Mouse (Mus musculus) MEL (cell line): ENCODE data around the gene Dennd2c. TPM values are rescaled to one million over a fixed set of nuclear protein-coding genes. Genes with fewer than 3 reads are reported as not detected.

Source experiments
- DNase-seq: peaks from one replicate; pipeline ENCODE4 v3.0.0; 2011; ENCODE audit warnings: low read depth, low spot score
- H3K27ac ChIP-seq: 2 replicates; pipeline ENCODE4 v1.5.1; 2012; ENCODE audit warnings: low read depth, mild to moderate bottlenecking, control low read depth, low read length, moderate library complexity; ENCODE audit not compliant: control insufficient read depth
- H3K27me3 ChIP-seq, 2 experiments: fragments of 150-350 bp in 1 of 2; sonication (generic) in 1 of 2; 2 replicates each; pipeline ENCODE4 v1.6.1; 2012; ENCODE audit warnings: low read length in 2 of 2, mild to moderate bottlenecking in 2 of 2, improper control_type of control experiment in 1 of 2, moderate library complexity in 1 of 2; ENCODE audit not compliant: insufficient read depth in 2 of 2, control insufficient read depth in 1 of 2
- H3K36me3 ChIP-seq, 2 experiments: 2 replicates each; pipeline ENCODE4 v1.6.1; 2012 to 2014; ENCODE audit warnings: low read length in 2 of 2, improper control_type of control experiment in 1 of 2, inconsistent platforms in 1 of 2, mild to moderate bottlenecking in 1 of 2; ENCODE audit not compliant: insufficient read depth in 2 of 2, control insufficient read depth in 1 of 2
- H3K4me1 ChIP-seq, 2 experiments: fragments of 150-350 bp in 1 of 2; sonication (generic) in 1 of 2; 2 replicates each; pipeline ENCODE4 v1.6.1; 2012; ENCODE audit warnings: low read length in 2 of 2, improper control_type of control experiment in 1 of 2, mild to moderate bottlenecking in 1 of 2; ENCODE audit not compliant: insufficient read depth in 2 of 2, control insufficient read depth in 1 of 2
- H3K4me3 ChIP-seq, 2 experiments: fragments of 150-350 bp in 1 of 2; sonication (generic) in 1 of 2; 2 replicates each; pipeline ENCODE4 v1.5.1; 2012; ENCODE audit warnings: low read depth in 2 of 2, low read length in 2 of 2, mild to moderate bottlenecking in 2 of 2, moderate library complexity in 2 of 2, control low read depth in 1 of 2, improper control_type of control experiment in 1 of 2; ENCODE audit not compliant: control insufficient read depth in 1 of 2, insufficient read depth in 1 of 2
- H3K79me2 ChIP-seq: 2 replicates; pipeline ENCODE4 v1.6.1; 2012; ENCODE audit warnings: mild to moderate bottlenecking, low read length, moderate library complexity; ENCODE audit not compliant: control insufficient read depth, poor library complexity, insufficient read depth
- H3K9ac ChIP-seq: 2 replicates; pipeline ENCODE4 v1.6.1; 2012; ENCODE audit warnings: low read depth, mild to moderate bottlenecking, control low read depth, low read length, moderate library complexity; ENCODE audit not compliant: control insufficient read depth, poor library complexity, severe bottlenecking
- H3K9me3 ChIP-seq: fragments of 150-350 bp; sonication (generic); replicated peaks from 2 replicates; pipeline ENCODE4 v1.6.1; 2012; ENCODE audit warnings: mild to moderate bottlenecking, low read length, improper control_type of control experiment, moderate library complexity; ENCODE audit not compliant: insufficient read depth
- BHLHE40 ChIP-seq: IDR thresholded peaks from 2 replicates; pipeline ENCODE4 v1.6.1; 2012; ENCODE audit warnings: low read depth, mild to moderate bottlenecking, inconsistent platforms, low read length, improper control_type of control experiment, borderline replicate concordance
- CHD1 ChIP-seq: IDR thresholded peaks from 2 replicates; pipeline ENCODE4 v1.6.1; 2012; ENCODE audit warnings: low read depth, mild to moderate bottlenecking, inconsistent platforms, low read length, improper control_type of control experiment
- CHD2 ChIP-seq: IDR thresholded peaks from 2 replicates; pipeline ENCODE4 v1.6.1; 2011; ENCODE audit warnings: low read length, improper control_type of control experiment
- GABPA ChIP-seq: IDR thresholded peaks from 2 replicates; pipeline ENCODE4 v1.6.1; 2012; ENCODE audit warnings: low read depth, mild to moderate bottlenecking, inconsistent platforms, low read length, improper control_type of control experiment, moderate library complexity
- MAX ChIP-seq: IDR thresholded peaks from 2 replicates; pipeline ENCODE4 v1.6.1; 2011; ENCODE audit warnings: low read length, improper control_type of control experiment
- MAZ ChIP-seq: IDR thresholded peaks from 2 replicates; pipeline ENCODE4 v1.6.1; 2012; ENCODE audit warnings: low read depth, mild to moderate bottlenecking, inconsistent platforms, low read length, improper control_type of control experiment
- POLR2AphosphoS5 ChIP-seq: IDR thresholded peaks from 2 replicates; pipeline ENCODE4 v1.6.1; 2012; ENCODE audit warnings: low read depth, borderline replicate concordance, mild to moderate bottlenecking, inconsistent platforms, low read length, moderate library complexity, mixed read lengths
- RCOR1 ChIP-seq: IDR thresholded peaks from 2 replicates; pipeline ENCODE4 v1.6.1; 2012; ENCODE audit warnings: low read depth, mild to moderate bottlenecking, inconsistent platforms, low read length, improper control_type of control experiment
- SMC3 ChIP-seq: IDR thresholded peaks from 2 replicates; pipeline ENCODE4 v1.6.1; 2011; ENCODE audit warnings: low read depth, low read length, improper control_type of control experiment
- TCF12 ChIP-seq: IDR thresholded peaks from 2 replicates; pipeline ENCODE4 v1.6.1; 2014; ENCODE audit warnings: low read depth, mild to moderate bottlenecking, inconsistent platforms, low read length, improper control_type of control experiment, moderate library complexity
- UBTF ChIP-seq: IDR thresholded peaks from 2 replicates; pipeline ENCODE4 v1.6.1; 2012; ENCODE audit warnings: low read depth, mild to moderate bottlenecking, inconsistent platforms, low read length, improper control_type of control experiment, moderate library complexity, borderline replicate concordance; ENCODE audit not compliant: insufficient read depth
- USF2 ChIP-seq, 2 experiments: IDR thresholded peaks; 2 replicates each; pipeline ENCODE4 v1.6.1; 2011 to 2012; ENCODE audit warnings: improper control_type of control experiment in 2 of 2, low read length in 2 of 2, borderline replicate concordance in 1 of 2, inconsistent platforms in 1 of 2, low read depth in 1 of 2, mild to moderate bottlenecking in 1 of 2; ENCODE audit not compliant: insufficient read depth in 1 of 2
- ZKSCAN1 ChIP-seq: IDR thresholded peaks from 2 replicates; pipeline ENCODE4 v1.6.1; 2012; ENCODE audit warnings: low read depth, mild to moderate bottlenecking, inconsistent platforms, low read length, improper control_type of control experiment, moderate library complexity
- ZNF384 ChIP-seq: IDR thresholded peaks from 2 replicates; pipeline ENCODE4 v1.6.1; 2012; ENCODE audit warnings: low read depth, mild to moderate bottlenecking, inconsistent platforms, low read length, improper control_type of control experiment
- polyA plus RNA-seq, 2 experiments: library from polyadenylated mRNA; stranded (reverse) in 1 of 2; unstranded in 1 of 2; fragments of >175 nt in 1 of 2; fragments of >200 nt in 1 of 2; gene quantifications; 2 replicates each; pipeline versions ENCODE4 v1.2.1 to v1.2.4; 2012; ENCODE audit warnings: low replicate concordance in 2 of 2, low read depth in 1 of 2; ENCODE audit not compliant: insufficient read length in 2 of 2, insufficient read depth in 1 of 2, missing spikeins in 1 of 2
- total RNA-seq: library from RNA; depleted of rRNA; stranded (reverse); fragments of 300-350 nt; gene quantifications from 2 replicates; pipeline ENCODE4 v1.2.3, GENCODE M21; 2012

Gene Dennd2c
- total and polyA plus RNA-seq, 3 experiments, result 5.0 to 8.0 TPM; not detected in 1

- TF ChIP-seq SMC3, result no peak
- TF ChIP-seq MAZ, result no peak
- TF ChIP-seq BHLHE40, result no peak
- TF ChIP-seq ZKSCAN1, result no peak
- no peak for TF ChIP-seq TCF12
- no peak for TF ChIP-seq RCOR1
- no peak for TF ChIP-seq USF2 (IDR thresholded peaks at IDR 0.05; ENCODE audit: borderline replicate concordance in 1 of 2, insufficient read depth in 1 of 2, low read depth in 1 of 2, low read length in 2 of 2)
- TF ChIP-seq ZNF384, result no peak
- TF ChIP-seq UBTF, result no peak
- TF ChIP-seq CHD2, result no peak
- no peak for TF ChIP-seq MAX
- TF ChIP-seq CHD1, result no peak
- TF ChIP-seq POLR2AphosphoS5, result no peak
- no peak overlapping the region for H3K27ac ChIP-seq
- peaks cover 2 to 6% of the 10 kb centered on the region in 2 experiments; a peak in 3 of 4 replicates for H3K4me1 ChIP-seq
- H3K9me3 ChIP-seq, result no peaks in the 10 kb centered on the region
- no peak overlapping the region for H3K9ac ChIP-seq
- H3K79me2 ChIP-seq, result no peaks in the 10 kb centered on the region
- no peaks in the 10 kb centered on the region for H3K27me3 ChIP-seq
- H3K36me3 ChIP-seq, result peaks cover 0 to 7% of the 10 kb centered on the region in 2 experiments; a peak in 2 of 4 replicates
- DNase-seq, result no peak
- no peak overlapping the region for H3K4me3 ChIP-seq
Observed at GRCm38 (mm10) chr3:103145791-103146190, 43.4 kb downstream of the Dennd2c start.

- peaks cover 0 to 5% of the 10 kb centered on the region in 2 experiments; a peak in 2 of 4 replicates for H3K36me3 ChIP-seq
- TF ChIP-seq TCF12, result no peak
- no peak for TF ChIP-seq MAZ
- no peak for TF ChIP-seq GABPA
- TF ChIP-seq RCOR1, result no peak
Observed at GRCm38 (mm10) chr3:103146330-103147166, 44.1 kb downstream of the Dennd2c start.

More at GRCm38 (mm10) chr3:103146330-103147166, 44.1 kb downstream of the Dennd2c start:
- Histone ChIP-seq H3K9me3 (no peaks in the 10 kb centered on the region), H3K27me3 (no peaks in the 10 kb centered on the region), H3K4me3 (no peak overlapping the region), H3K9ac (no peak overlapping the region), H3K4me1 (peaks cover 0 to 4% of the 10 kb centered on the region in 2 experiments; a peak in 2 of 4 replicates), H3K27ac (no peak overlapping the region), H3K79me2 (no peaks in the 10 kb centered on the region)
- no peak for DNase-seq
